Mouse (Mus musculus): ENCODE data around the gene Gngt2. TPM values are rescaled to one million over a fixed set of nuclear protein-coding genes. Genes with fewer than 3 reads are reported as not detected.

Gngt2 gene
- total RNA-seq (2021): 10 to 100 TPM; 17.2 to 23.1 TPM
- long read RNA-seq, experiment 1, transcript Gngt2-202 (4 exons, 573 nt): major isoform, 5 of 16 reads
- long read RNA-seq, experiment 1, partial matches to known transcripts: 1 of 16 reads
- long read RNA-seq, experiment 1, other reads (novel, unspliced or antisense): 4 of 16 reads
- long read RNA-seq, experiment 2, partial matches to known transcripts: 2 of 11 reads
- long read RNA-seq, experiment 2, other reads (novel, unspliced or antisense): 5 of 11 reads

DNA sequence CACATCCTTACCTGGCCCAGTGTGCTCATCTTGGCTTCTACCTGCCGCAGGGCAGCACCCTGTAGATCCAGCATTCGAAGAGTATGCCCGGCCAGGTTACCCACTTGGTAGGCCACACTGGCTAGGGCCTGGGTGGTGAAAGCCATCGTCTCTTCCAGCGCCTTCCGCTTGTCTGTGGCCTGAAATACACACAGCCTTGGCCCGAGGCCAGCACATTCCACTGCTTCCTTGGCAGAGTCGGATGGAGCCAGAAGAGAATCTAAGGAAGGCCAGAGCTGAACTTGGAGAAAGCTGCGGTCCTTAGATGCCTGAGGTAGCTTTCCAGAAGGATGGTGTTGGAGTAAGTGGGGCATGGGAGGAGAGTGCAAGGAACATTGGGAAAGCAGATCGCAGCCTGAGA is at the start of gene Gngt2:
Gngt2 (plus strand) TSS at position 158 of the 400 bp plus-strand sequence.
- peak in 1 of 2 experiments; percentile 56 for DNase-seq (ENCODE audit: low spot score in 2 of 2)

DNA sequence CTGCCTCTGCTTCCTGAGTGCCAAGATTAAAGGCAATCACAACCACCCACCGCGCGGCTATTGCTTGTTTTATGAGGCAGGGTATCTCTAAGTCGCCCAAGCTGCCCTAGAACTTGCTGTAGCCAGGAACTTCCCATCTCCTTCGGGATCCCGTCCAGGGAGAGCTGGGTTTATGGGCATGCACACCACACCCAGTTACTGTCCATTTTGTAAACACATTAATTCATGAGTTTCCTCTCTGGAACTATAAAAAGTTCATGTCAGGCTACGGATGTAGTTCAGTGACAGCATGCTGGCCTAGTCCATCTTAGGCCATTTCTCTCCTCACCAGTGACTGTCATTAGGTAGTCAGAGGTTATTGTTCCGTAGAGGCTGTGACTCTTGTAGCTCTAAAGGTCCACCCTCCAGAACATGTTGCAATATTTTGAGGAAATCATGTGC is 47.5 kb upstream of the Gngt2 start:
- DNase-seq (ENCODE audit: low spot score in 2 of 2): no peak

DNA sequence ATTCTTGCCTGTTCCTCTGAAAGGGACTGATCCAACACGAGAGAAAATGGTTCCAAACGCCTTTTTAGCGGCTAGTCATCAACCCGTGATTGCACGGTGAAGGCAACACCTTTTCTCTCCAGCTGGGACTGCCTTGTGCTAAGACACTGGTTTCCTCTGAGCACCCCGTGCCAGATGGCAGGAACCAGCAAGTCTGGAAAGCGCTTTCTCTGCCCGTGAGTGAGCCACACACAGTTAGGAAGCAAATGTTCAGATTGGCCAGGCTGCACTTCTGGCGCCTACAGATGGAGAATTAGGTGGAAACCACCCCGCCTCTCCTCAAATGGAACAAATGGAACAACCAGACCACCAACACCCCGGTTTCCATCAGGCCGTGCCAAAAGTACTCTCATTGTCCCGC is 45.2 kb upstream of the Gngt2 start:
- DNase-seq (ENCODE audit: low spot score in 2 of 2): no peak

- DNase-seq (ENCODE audit: low spot score in 2 of 2): no peak
Observed at GRCm38 (mm10) chr11:95792950-95793509, 44.0 kb upstream of the Gngt2 start.

DNA sequence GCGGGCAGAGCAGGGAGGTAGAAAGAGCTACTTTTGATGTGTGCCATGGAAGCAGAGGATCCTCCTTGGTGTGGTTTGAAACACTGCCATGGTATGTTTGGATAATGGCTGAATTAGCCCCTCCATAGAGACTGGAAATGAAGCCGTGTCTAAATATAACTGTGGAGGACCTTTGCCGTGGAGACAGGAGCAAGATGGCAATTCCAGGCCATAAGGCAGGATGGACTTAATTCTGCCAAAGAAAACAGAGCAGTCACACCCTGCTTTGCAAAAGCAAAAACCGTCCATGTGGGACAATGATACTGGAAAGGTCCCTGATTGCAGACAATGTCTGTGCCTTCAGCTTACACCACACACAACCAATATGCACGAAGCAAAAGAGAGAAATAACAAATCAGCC is 42.8 kb upstream of the Gngt2 start:
- DNase-seq (ENCODE audit: low spot score in 2 of 2): no peak

GRCm38 (mm10) chr11:95795582-95795981 is 41.4 kb upstream of the Gngt2 start:
- no peak for DNase-seq (ENCODE audit: low spot score in 2 of 2)

- no peak for DNase-seq (ENCODE audit: low spot score in 2 of 2)
Observed at GRCm38 (mm10) chr11:95805010-95805409, 32.0 kb upstream of the Gngt2 start.

GRCm38 (mm10) chr11:95805527-95805926 is 31.5 kb upstream of the Gngt2 start:
- no peak for DNase-seq (ENCODE audit: low spot score in 2 of 2)

- DNase-seq (ENCODE audit: low spot score in 2 of 2): no peak
Observed at GRCm38 (mm10) chr11:95807884-95808283, 29.1 kb upstream of the Gngt2 start.

DNA sequence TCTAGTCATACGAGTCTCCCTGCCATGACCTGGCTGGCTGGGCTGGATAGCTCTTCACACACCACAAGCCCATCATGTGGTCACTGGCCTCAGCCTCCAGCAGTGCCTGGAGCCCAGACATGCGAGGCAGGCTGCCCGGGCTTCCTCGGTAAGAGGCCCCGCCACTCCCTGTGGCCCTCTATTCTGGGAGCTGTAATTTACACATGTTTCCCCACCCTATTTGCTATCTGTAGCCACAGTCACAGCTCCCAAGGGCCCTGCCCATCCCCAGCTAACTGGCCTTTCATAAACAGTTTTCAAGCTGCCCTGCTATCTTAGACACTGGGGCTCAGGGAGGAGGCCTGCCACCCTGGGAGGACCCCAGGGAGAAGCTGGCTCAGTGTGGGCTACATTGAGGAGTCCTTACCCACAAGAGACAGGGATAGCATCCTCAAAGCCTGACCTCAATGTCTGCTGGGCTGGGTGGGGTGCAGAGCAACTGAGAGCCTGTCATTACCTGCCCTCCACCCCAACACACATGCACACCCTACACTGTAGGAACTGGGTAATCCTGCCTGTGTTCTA is 28.5 kb upstream of the Gngt2 start:
- DNase-seq (ENCODE audit: low spot score in 2 of 2): no peak

DNA sequence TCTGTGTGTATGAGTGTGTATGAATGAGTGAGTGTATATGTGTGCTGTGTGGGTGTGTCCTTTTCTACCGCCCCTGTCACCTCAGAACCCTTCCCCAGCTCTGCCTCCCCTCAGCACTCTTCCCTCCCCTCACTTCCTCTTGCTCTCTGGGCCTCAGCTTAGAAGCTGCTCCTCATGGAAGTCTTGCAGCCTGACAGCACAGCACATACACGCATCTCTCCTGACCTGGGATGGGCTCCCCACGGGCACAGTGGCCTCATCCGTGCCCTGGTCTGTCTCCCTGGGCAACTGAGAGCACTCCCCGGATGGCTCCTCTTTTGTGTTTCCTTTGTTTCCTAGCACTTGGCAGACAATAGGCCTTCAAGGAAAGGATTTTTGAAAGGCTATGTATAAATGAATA is 27.4 kb upstream of the Gngt2 start:
- DNase-seq (ENCODE audit: low spot score in 2 of 2): no peak

- no peak for DNase-seq (ENCODE audit: low spot score in 2 of 2)
Observed at GRCm38 (mm10) chr11:95810828-95811227, 26.2 kb upstream of the Gngt2 start.

DNA sequence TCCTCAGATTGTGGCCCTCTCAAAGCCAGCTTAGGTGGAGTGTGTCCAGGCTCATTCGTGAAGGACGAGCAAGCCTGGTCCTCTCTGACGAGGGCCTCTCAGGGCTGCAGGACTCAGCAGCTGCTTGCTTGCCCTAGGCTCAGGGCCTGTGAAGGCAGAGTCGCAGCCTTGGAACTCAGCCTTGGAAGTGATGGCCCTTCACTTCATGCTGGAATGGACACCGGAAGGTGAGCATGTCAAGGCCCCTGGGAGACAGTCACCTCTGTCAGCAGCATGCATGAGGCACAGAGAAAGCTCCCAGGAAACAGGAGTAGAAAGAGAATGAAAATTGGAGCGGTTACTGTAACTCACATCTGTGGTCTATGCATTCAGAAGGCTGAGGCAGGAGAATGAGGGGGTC is 25.3 kb upstream of the Gngt2 start:
- no peak for DNase-seq (ENCODE audit: low spot score in 2 of 2)

DNA sequence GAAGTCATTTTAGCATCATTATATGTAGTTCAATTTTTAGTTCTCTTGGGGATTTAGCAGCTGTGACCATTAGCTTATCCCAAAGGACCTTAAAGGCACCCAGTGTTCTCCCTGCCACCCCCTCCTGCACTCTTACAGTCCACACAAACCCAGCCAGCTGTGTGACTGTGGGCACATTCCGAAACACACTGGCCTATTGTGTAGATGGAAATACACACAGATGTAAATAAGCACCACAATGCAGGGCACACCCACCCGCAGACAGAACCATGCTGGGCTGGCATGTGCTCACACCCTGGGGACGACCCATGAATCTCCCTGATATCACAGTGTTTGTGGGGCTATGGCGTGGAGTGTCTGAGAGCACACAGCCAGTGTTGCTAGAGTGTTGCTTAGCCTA is 24.8 kb upstream of the Gngt2 start:
- no peak for DNase-seq (ENCODE audit: low spot score in 2 of 2)

- DNase-seq (ENCODE audit: low spot score in 2 of 2): no peak
Observed at GRCm38 (mm10) chr11:95814101-95814500, 22.9 kb upstream of the Gngt2 start.

DNA sequence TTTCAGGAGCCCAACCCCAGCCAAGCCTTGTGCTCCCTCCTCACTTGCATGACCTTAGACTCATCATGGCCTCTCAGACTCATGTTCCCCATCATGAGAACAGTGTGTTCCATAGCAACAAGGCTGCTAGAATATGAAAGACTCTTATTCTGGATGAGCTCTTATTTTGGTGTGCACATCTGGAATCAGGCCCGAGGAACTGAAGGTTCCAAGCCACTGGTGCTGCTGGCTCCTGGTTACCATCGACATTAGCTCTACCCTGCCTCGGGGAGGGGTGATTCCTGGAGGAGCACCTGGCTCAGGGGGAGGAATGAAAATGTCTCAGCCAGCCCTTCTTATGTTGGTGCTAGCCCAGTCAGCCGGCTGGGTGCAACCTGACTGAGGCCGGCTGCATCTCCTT is 22.2 kb upstream of the Gngt2 start:
- DNase-seq (ENCODE audit: low spot score in 2 of 2): no peak

DNA sequence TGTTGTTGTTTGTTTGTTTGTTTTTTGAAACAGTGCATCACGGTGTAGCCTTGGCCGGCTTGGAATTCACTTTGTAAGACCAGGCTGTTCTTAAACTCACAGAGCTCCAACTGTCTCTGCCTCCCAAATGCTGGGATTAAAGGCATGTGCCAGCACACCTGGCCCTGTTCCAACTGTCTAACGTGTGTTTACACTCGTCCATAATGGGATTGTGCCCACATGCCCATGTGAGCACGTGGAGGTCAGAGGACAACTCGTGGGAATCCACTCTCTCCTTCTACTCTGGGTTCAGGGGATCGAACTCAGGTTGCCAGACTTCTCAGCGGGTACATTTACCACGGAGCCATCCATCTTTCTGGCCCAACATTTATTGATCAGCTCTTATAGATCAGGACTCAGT is 21.6 kb upstream of the Gngt2 start:
- DNase-seq (ENCODE audit: low spot score in 2 of 2): no peak

DNA sequence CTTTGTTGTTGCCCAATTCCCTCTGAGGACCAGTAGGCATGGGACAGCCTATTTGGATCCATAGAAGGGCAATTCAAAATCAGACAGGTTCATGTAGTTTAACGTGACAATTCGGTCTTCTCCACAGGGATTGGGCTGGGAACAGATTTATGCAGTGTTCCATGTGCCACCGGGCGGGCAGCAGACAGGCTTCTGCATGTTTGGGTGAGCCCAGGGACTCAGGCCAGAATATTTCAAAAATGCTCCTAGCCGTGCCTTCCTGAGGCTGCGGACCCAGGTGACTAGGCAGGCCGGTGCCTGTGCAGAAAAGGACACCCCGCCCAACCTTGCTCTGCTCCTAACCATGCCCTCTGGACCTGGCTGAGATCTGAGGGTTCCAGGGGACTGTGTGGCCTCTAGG is 17.9 kb upstream of the Gngt2 start:
- DNase-seq (ENCODE audit: low spot score in 2 of 2): no peak

GRCm38 (mm10) chr11:95821511-95821910 is 15.5 kb upstream of the Gngt2 start:
- no peak for DNase-seq (ENCODE audit: low spot score in 2 of 2)

DNA sequence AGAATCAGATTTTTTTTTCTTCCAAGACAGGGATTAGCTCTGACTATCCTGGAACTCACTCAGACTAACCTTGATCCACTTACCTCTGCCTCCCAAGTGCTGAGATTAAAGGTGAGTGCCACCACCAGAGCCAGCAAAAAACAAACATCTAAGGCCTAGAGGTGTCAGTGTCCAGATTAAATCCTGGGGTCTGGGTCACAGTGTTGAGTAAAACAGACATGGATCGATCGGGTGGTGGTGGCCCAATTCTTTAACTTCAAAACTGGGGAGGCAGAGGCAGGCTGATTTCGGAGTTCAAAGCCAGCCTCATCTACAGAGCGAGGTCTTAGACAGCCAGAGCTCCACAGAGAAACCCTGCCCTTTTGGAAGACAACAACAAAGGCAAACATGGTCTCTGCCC is 14.6 kb upstream of the Gngt2 start:
- DNase-seq (ENCODE audit: low spot score in 2 of 2): no peak

- DNase-seq (ENCODE audit: low spot score in 2 of 2): peak; percentile 78 to 83
Observed at GRCm38 (mm10) chr11:95824071-95824876, 12.7 kb upstream of the Gngt2 start, which contains the start of gene Phospho1. TSS of gene Phospho1 (plus strand) at chr11:95824499.

DNA sequence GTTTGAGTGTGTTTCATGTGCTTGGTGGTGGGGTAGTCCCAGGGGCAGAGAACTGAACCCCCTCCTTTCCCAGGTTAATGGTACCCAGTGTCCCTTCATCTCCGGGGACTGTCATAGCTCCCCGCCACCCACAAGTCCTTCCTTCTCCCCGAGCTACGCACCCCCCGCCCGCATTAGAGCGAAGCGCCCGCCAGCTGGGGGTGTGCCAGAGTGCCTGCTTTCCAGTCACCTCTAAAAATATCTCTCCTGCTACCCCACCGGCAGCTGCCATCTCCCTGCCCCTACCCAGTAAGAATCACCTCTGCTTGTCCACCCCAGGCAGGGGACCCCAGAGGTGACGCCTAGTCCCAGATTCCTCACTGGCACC is 12.2 kb upstream of the Gngt2 start:
- no peak for DNase-seq (ENCODE audit: low spot score in 2 of 2)
